Mouse (Mus musculus) limb, embryonic 14.5 days (tissue): ENCODE results near the gene Ranbp9. TPM values are rescaled to one million over a fixed set of nuclear protein-coding genes. Genes with fewer than 3 reads are reported as not detected.

Source experiments
- ATAC-seq: fragments of 200-750 bp; cut with Nextera tagmentation; 2 replicates; pipeline ENCODE4 v1.8.0; 2017; ENCODE audit warnings: low read depth, moderate number of reproducible peaks, moderate TSS enrichment; ENCODE audit not compliant: low FRiP score
- DNase-seq: peaks from one replicate; pipeline ENCODE4 v3.0.0-alpha.2; 2015; ENCODE audit warnings: low spot score
- H3K27ac ChIP-seq: fragments of 300-500 bp; sonication (generic); replicated peaks from 2 replicates; pipeline ENCODE4 v1.5.1; 2014; ENCODE audit warnings: low read depth, mild to moderate bottlenecking, low read length, moderate library complexity, mixed read lengths
- H3K27me3 ChIP-seq: fragments of 300-500 bp; sonication (generic); 2 replicates; pipeline ENCODE4 v1.6.1; 2014; ENCODE audit warnings: low read length, mixed read lengths; ENCODE audit not compliant: control insufficient read depth, insufficient read depth
- H3K36me3 ChIP-seq: fragments of 300-500 bp; sonication (generic); 2 replicates; pipeline ENCODE4 v1.6.1; 2014; ENCODE audit warnings: mild to moderate bottlenecking, low read length, moderate library complexity, mixed read lengths; ENCODE audit not compliant: control insufficient read depth, insufficient read depth
- H3K4me1 ChIP-seq: fragments of 300-500 bp; sonication (generic); 2 replicates; pipeline ENCODE4 v1.6.1; 2014; ENCODE audit warnings: antibody characterized with exemption, low read length, mixed read lengths; ENCODE audit not compliant: control insufficient read depth, insufficient read depth
- H3K4me2 ChIP-seq: fragments of 300-500 bp; sonication (generic); replicated peaks from 2 replicates; pipeline ENCODE4 v1.6.1; 2014; ENCODE audit warnings: low read depth, mild to moderate bottlenecking, low read length, moderate library complexity; ENCODE audit not compliant: severe bottlenecking
- H3K4me3 ChIP-seq: fragments of 300-500 bp; sonication (generic); replicated peaks from 2 replicates; pipeline ENCODE4 v1.5.1; 2014; ENCODE audit warnings: low read length
- H3K9ac ChIP-seq: fragments of 300-500 bp; sonication (generic); 2 replicates; pipeline ENCODE4 v1.6.1; 2014; ENCODE audit warnings: mild to moderate bottlenecking, low read depth, low read length, moderate library complexity; ENCODE audit not compliant: severe bottlenecking
- H3K9me3 ChIP-seq: fragments of 300-500 bp; sonication (generic); 2 replicates; pipeline ENCODE4 v1.6.1; 2016; ENCODE audit warnings: low read length; ENCODE audit not compliant: control insufficient read depth
- POLR2A ChIP-seq: fragments of 200-500 bp; IDR thresholded peaks from 2 replicates; pipeline ENCODE4 v1.8.0; 2012; ENCODE audit warnings: inconsistent platforms, mild to moderate bottlenecking, moderate library complexity, borderline replicate concordance; ENCODE audit not compliant: insufficient read depth, insufficient read length; ENCODE audit errors: extremely low read depth
- WGBS: fragments of 180-500 bp; shearing (Covaris S2); extraction: QIAGEN DNeasy Blood & Tissue Kit; methylation state at CpG from one replicate; pipeline ENCODE4 v1.1.7; 2014; 5-methylcytosine and 5-hydroxymethylcytosine counted together
- polyA plus RNA-seq, 2 experiments: library from polyadenylated mRNA; depleted of rRNA in 1 of 2; stranded (reverse) in 1 of 2; unstranded in 1 of 2; fragments of >200 nt; fragmentation: Nextera tagmentation in 1 of 2; extraction: Ambion mirVana in 1 of 2; gene quantifications; 2 replicates each; pipeline versions ENCODE4 v1.2.1 to v1.2.3; 2012 to 2014

The Ranbp9 gene
- polyA plus RNA-seq, 2 experiments = 12.6 to 36.9 TPM

GRCm38 (mm10) chr13:43450686-43451085 is 30.4 kb downstream of the Ranbp9 start:
- no peak overlapping the region for H3K4me3 ChIP-seq
- no peaks in the 10 kb centered on the region for H3K36me3 ChIP-seq
- H3K27me3 ChIP-seq = no peaks in the 10 kb centered on the region
- no peak for TF ChIP-seq POLR2A
- no peak overlapping the region for H3K4me2 ChIP-seq
- WGBS = 84% methylated on average over 3 of the region's 3 CpGs
- ATAC-seq (no peak), DNase-seq (no peak)
- no peaks in the 10 kb centered on the region for H3K9me3 ChIP-seq
- H3K4me1 ChIP-seq = peaks cover 5% of the 10 kb centered on the region; the same call in 1 of the 2 replicates
- no peak overlapping the region for H3K9ac ChIP-seq
- no peak overlapping the region for H3K27ac ChIP-seq

GRCm38 (mm10) chr13:43447721-43448120 is 33.4 kb downstream of the Ranbp9 start:
- H3K36me3 ChIP-seq = no peaks in the 10 kb centered on the region
- ATAC-seq (no peak), DNase-seq (no peak)
- H3K9me3 ChIP-seq = no peaks in the 10 kb centered on the region
- no peak overlapping the region for H3K9ac ChIP-seq
- no peak overlapping the region for H3K4me2 ChIP-seq
- no peaks in the 10 kb centered on the region for H3K27me3 ChIP-seq
- no peak for TF ChIP-seq POLR2A
- H3K4me1 ChIP-seq = no peaks in the 10 kb centered on the region
- 77% methylated on average over 3 of the region's 3 CpGs for WGBS
- H3K27ac ChIP-seq = no peak overlapping the region
- no peak overlapping the region for H3K4me3 ChIP-seq

- Histone ChIP-seq H3K4me3 (no peak overlapping the region), H3K9me3 (no peaks in the 10 kb centered on the region), H3K27me3 (no peaks in the 10 kb centered on the region), H3K36me3 (no peaks in the 10 kb centered on the region), H3K4me1 (peaks cover 3% of the 10 kb centered on the region; the same call in 1 of the 2 replicates), H3K4me2 (no peak overlapping the region), H3K9ac (no peak overlapping the region), H3K27ac (no peak overlapping the region)
- DNase-seq (no peak), ATAC-seq (no peak)
- TF ChIP-seq POLR2A = no peak
- WGBS = 97% methylated on average over 4 of the region's 4 CpGs
Measured at GRCm38 (mm10) chr13:43445754-43446153, 35.3 kb downstream of the Ranbp9 start.

GRCm38 (mm10) chr13:43444717-43445116 is 36.4 kb downstream of the Ranbp9 start:
- Histone ChIP-seq H3K4me2 (no peak overlapping the region), H3K9me3 (no peaks in the 10 kb centered on the region), H3K36me3 (no peaks in the 10 kb centered on the region), H3K27ac (no peak overlapping the region), H3K4me1 (peaks cover 3% of the 10 kb centered on the region; the same call in 1 of the 2 replicates), H3K4me3 (no peak overlapping the region), H3K27me3 (no peaks in the 10 kb centered on the region), H3K9ac (no peak overlapping the region)
- no peak for TF ChIP-seq POLR2A
- WGBS = 79% methylated on average over 3 of the region's 3 CpGs
- DNase-seq (no peak), ATAC-seq (no peak)

GRCm38 (mm10) chr13:43443706-43444105 is 37.4 kb downstream of the Ranbp9 start:
- H3K9me3 ChIP-seq = no peaks in the 10 kb centered on the region
- no peak overlapping the region for H3K4me3 ChIP-seq
- H3K4me1 ChIP-seq = peaks cover 3% of the 10 kb centered on the region; the same call in 1 of the 2 replicates
- ATAC-seq (no peak), DNase-seq (no peak)
- no peaks in the 10 kb centered on the region for H3K36me3 ChIP-seq
- TF ChIP-seq POLR2A = no peak
- no peak overlapping the region for H3K4me2 ChIP-seq
- H3K27ac ChIP-seq = no peak overlapping the region
- H3K9ac ChIP-seq = no peak overlapping the region
- 92% methylated on average over 4 of the region's 4 CpGs for WGBS
- no peaks in the 10 kb centered on the region for H3K27me3 ChIP-seq

GRCm38 (mm10) chr13:43442551-43442950 is 38.5 kb downstream of the Ranbp9 start:
- Histone ChIP-seq H3K36me3 (no peaks in the 10 kb centered on the region), H3K27ac (no peak overlapping the region), H3K9ac (no peak overlapping the region), H3K9me3 (peaks cover 2% of the 10 kb centered on the region; the same call in 1 of the 2 replicates), H3K4me2 (no peak overlapping the region), H3K27me3 (no peaks in the 10 kb centered on the region), H3K4me1 (peaks cover 3% of the 10 kb centered on the region; the same call in 1 of the 2 replicates), H3K4me3 (no peak overlapping the region)
- TF ChIP-seq POLR2A = no peak
- DNase-seq (no peak), ATAC-seq (no peak)
- 86% methylated on average over 1 of the region's 1 CpGs for WGBS
